Mouse (Mus musculus) bone marrow, adult 2 months (tissue): ENCODE results near the gene Sprtn. TPM values are rescaled to one million over a fixed set of nuclear protein-coding genes. Genes with fewer than 3 reads are reported as not detected.

Experiments
- H3K27ac ChIP-seq: fragments of 200-500 bp; 2 replicates; pipeline ENCODE4 v1.5.1; 2012; ENCODE audit warnings: low read depth, mild to moderate bottlenecking, control low read depth, inconsistent platforms, low read length; ENCODE audit not compliant: control insufficient read depth, poor library complexity, insufficient read depth
- H3K4me1 ChIP-seq: fragments of 200-500 bp; 2 replicates; pipeline ENCODE4 v1.6.1; 2011; ENCODE audit warnings: low read length; ENCODE audit not compliant: control insufficient read depth, insufficient read depth
- H3K4me3 ChIP-seq: fragments of 200-500 bp; replicated peaks from 2 replicates; pipeline ENCODE3; 2011; ENCODE audit warnings: mild to moderate bottlenecking, low read depth, low read length, control low read depth; ENCODE audit not compliant: control insufficient read depth
- CTCF ChIP-seq: fragments of 200-500 bp; IDR thresholded peaks from 2 replicates; pipeline ENCODE4 v1.5.1; 2011; ENCODE audit warnings: low read length, control low read depth; ENCODE audit not compliant: control insufficient read depth, insufficient read depth
- POLR2A ChIP-seq: fragments of 200-500 bp; IDR thresholded peaks from 2 replicates; pipeline ENCODE4 v1.6.1; 2011; ENCODE audit warnings: low read depth, mild to moderate bottlenecking, control low read depth, low read length, borderline replicate concordance; ENCODE audit not compliant: control insufficient read depth
- WGBS: fragments of 180-500 bp; shearing (Covaris S2); methylation state at CpG from one replicate; pipeline ENCODE4 v1.1.7; 2018; 5-methylcytosine and 5-hydroxymethylcytosine counted together
- polyA plus RNA-seq: library from polyadenylated mRNA; stranded (reverse); fragments of >200 nt; gene quantifications from 2 replicates; pipeline ENCODE4 v1.2.4, GENCODE M21; 2011; ENCODE audit warnings: low replicate concordance; ENCODE audit not compliant: missing spikeins, insufficient read depth, insufficient read length

Gene Sprtn
- polyA plus RNA-seq, 1 experiment, result 13.8 TPM

DNA sequence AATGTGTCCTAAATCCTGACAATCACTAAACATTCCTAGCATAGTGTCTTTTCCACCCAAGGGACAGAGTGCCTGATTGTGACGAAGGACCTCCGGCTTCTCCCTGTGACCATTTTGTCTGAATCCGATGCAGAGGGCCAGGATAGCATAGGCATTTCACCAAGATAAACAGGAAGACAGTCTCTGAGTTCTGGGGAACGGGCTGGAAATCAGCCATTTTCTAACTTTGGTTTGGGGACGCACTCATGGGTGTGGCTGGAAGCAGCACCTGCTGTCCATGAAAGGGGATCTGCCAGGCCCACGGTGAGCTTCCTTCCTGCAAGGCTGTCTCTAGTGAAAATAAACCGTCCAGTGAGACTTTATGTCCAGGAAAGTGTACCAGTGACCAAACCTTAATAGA lies 55.5 kb downstream of the Sprtn start:
- no peak overlapping the region for H3K27ac ChIP-seq
- WGBS, result 70% methylated on average over 7 of the region's 7 CpGs
- peaks cover 2% of the 10 kb centered on the region for H3K4me1 ChIP-seq
- no peak overlapping the region for H3K4me3 ChIP-seq
- TF ChIP-seq CTCF (no peak), POLR2A (no peak)

DNA sequence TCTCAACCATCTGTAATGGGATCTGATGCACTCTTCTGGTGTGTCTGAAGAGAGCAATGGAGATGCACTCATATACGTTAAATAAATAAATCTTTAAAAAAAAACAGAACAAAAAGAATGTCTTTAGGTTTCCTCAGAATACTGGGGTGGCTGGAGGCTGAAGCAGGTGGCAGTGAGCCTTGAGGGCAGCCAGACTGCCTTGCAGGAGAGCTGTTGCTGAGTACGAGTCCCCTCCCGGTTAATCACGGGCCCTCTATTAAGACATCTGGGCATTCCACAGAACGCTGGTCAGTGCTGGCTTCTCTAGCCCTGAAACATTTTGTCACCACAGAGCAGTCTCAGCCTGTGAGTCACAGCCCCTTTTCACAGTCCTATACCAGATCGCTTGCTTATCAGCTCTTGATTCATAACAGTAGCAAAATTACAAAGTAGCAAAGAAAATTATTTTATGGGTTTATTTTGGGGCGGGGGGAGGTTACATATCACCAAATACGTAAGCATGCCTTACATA lies 56.9 kb downstream of the Sprtn start:
- WGBS, result 85% methylated on average over 8 of the region's 8 CpGs
- Histone ChIP-seq H3K4me3 (no peak overlapping the region), H3K4me1 (peaks cover 2% of the 10 kb centered on the region), H3K27ac (no peak overlapping the region)
- TF ChIP-seq CTCF (no peak), POLR2A (no peak)

Other genes with a start within 250 kb of the Sprtn start
- 11.0 and 16.7 TPM in 2 replicates for gene 2310022B05Rik, start 234.5 kb upstream of the Sprtn start, polyA plus RNA-seq
- gene Ttc13, start 175.9 kb upstream of the Sprtn start, polyA plus RNA-seq, result 16.9 and 26.4 TPM in 2 replicates
- gene Arv1, start 175.7 kb upstream of the Sprtn start, polyA plus RNA-seq, result 2.4 and 7.7 TPM in 2 replicates
- gene Fam89a, start 146.1 kb upstream of the Sprtn start, polyA plus RNA-seq, result not detected in 2 replicates
- not detected in 2 replicates for gene Trim67, start 104.8 kb upstream of the Sprtn start, polyA plus RNA-seq
- 32.3 and 41.2 TPM in 2 replicates for gene Gnpat, start 34.9 kb upstream of the Sprtn start, polyA plus RNA-seq
- gene 2810004N23Rik, start 34.8 kb upstream of the Sprtn start, polyA plus RNA-seq, result 12.8 and 22.0 TPM in 2 replicates
- 6.0 and 13.3 TPM in 2 replicates for gene Exoc8, start 181 bp upstream of the Sprtn start, polyA plus RNA-seq
- 4.3 and 7.1 TPM in 2 replicates for gene Egln1, start 51.4 kb downstream of the Sprtn start, polyA plus RNA-seq
- gene Tsnax, start 115.1 kb downstream of the Sprtn start, polyA plus RNA-seq, result 12.3 and 13.9 TPM in 2 replicates
- 1.2 and 1.5 TPM in 2 replicates for gene Disc1, start 156.3 kb downstream of the Sprtn start, polyA plus RNA-seq